ENCODE assay signal across 7 mouse cellular contexts in genomic region chr5:98189181-98190180, GRCm38 (mm10). TPM values are rescaled to one million over a fixed set of nuclear protein-coding genes. Genes with fewer than 3 reads are reported as not detected.
A peak's percentile ranks its signal among the peaks of the same experiment; 100 is the strongest.
DNase-seq lines count a peak whose midpoint lies in the region; ATAC-seq lines count a peak whose summit lies in the region.

No protein-coding gene starts in this region.

- ATAC-seq in hindbrain, embryonic 12.5 days (ENCODE audit: low FRiP score): no peak
- ATAC-seq in neural tube, embryonic 13.5 days (ENCODE audit: low read depth): no peak

- WGBS in hindbrain, embryonic 12.5 days: 1% methylated on average over 31 of the region's 31 CpGs
- WGBS in neural tube, embryonic 13.5 days: 1% methylated on average over 31 of the region's 31 CpGs

- no peak overlapping the region for H3K9ac ChIP-seq in hindbrain, embryonic 12.5 days
- no peak overlapping the region; the same call in 1 of the 2 replicates for H3K9ac ChIP-seq in neural tube, embryonic 13.5 days

- H3K4me3 ChIP-seq in hindbrain, embryonic 12.5 days: 0 out of 2 replicates have a peak overlapping the region, but pooled peaks have one; percentile 10
- 0 out of 2 replicates have a peak overlapping the region, but pooled peaks have one; percentile 0 for H3K4me3 ChIP-seq in neural tube, embryonic 13.5 days

- DNase-seq in left cerebral cortex, postnatal 4 days: peak; percentile 73
- DNase-seq in left cerebral cortex, adult 9 months (ENCODE audit: low spot score in 2 of 2): no peak
- DNase-seq in embryo, embryonic 10.5 days (ENCODE audit: low spot score): peak; percentile 35
- no peak for DNase-seq in frontal cortex, postnatal 36 days (ENCODE audit: low spot score in 2 of 2)
- no peak for DNase-seq in spleen, postnatal 10 days (ENCODE audit: low spot score in 2 of 2)

- no peak overlapping the region; the same call in 1 of the 2 replicates for H3K4me2 ChIP-seq in hindbrain, embryonic 12.5 days (replicated peaks)
- H3K4me2 ChIP-seq in neural tube, embryonic 13.5 days: peak overlapping the region; percentile 30

- intact Hi-C loops in left cerebral cortex, postnatal 4 days (cut with DNase I): loop anchor here (10.0 kb wide), 4 partner anchors 135 to 1065 kb away; partner anchors contain the start of gene Cfap299

- H3K36me3 ChIP-seq in hindbrain, embryonic 12.5 days: no peaks in the 10 kb centered on the region
- H3K36me3 ChIP-seq in neural tube, embryonic 13.5 days: no peaks in the 10 kb centered on the region

- H3K27me3 ChIP-seq in hindbrain, embryonic 12.5 days: peaks cover 72% of the 10 kb centered on the region
- H3K27me3 ChIP-seq in neural tube, embryonic 13.5 days: peaks cover 81% of the 10 kb centered on the region

- peaks cover 24% of the 10 kb centered on the region for H3K4me1 ChIP-seq in hindbrain, embryonic 12.5 days
- peaks cover 33% of the 10 kb centered on the region for H3K4me1 ChIP-seq in neural tube, embryonic 13.5 days (replicated peaks)

- H3K27ac ChIP-seq in hindbrain, embryonic 12.5 days: no peak overlapping the region
- no peak overlapping the region for H3K27ac ChIP-seq in neural tube, embryonic 13.5 days (replicated peaks)

- H3K9me3 ChIP-seq in hindbrain, embryonic 12.5 days (replicated peaks): no peaks in the 10 kb centered on the region
- no peaks in the 10 kb centered on the region for H3K9me3 ChIP-seq in neural tube, embryonic 13.5 days

RNA-seq across cellular contexts. Expression of gene Prdm8, which starts 22.5 kb away (rescaled TPM):
- total RNA-seq in left cerebral cortex, postnatal 4 days (2021): 10 to 100 TPM; 60.6 to 64.9 TPM
- 2.8 and 3.2 TPM in 2 replicates for polyA plus RNA-seq in hindbrain, embryonic 12.5 days (2016; fragmentation: Nextera tagmentation; extraction: Ambion mirVana)
- 3.5 and 3.8 TPM in 2 replicates for polyA plus RNA-seq in neural tube, embryonic 13.5 days (2015; fragmentation: Nextera tagmentation; extraction: Ambion mirVana)

Comparison
In these comparisons a context has a peak if more than half of its experiments do, and no peak if none do; other contexts are left out.
1. DNase-seq: peak in left cerebral cortex, postnatal 4 days (single experiment) and embryo, embryonic 10.5 days (single experiment); none in left cerebral cortex, adult 9 months (0 of 2), frontal cortex, postnatal 36 days (0 of 2) and spleen, postnatal 10 days (0 of 2).